Mouse (Mus musculus) lung, embryonic 14.5 days (tissue): Measurements from ENCODE around the gene Inka2. TPM values are rescaled to one million over a fixed set of nuclear protein-coding genes. Genes with fewer than 3 reads are reported as not detected.
A peak's percentile ranks its signal among the peaks of the same experiment; 100 is the strongest.

Source experiments
- ATAC-seq: fragments of 200-750 bp; cut with Nextera tagmentation; 2 replicates; pipeline ENCODE4 v1.8.0; 2017; ENCODE audit warnings: mild to moderate bottlenecking, moderate TSS enrichment, moderate library complexity; ENCODE audit not compliant: insufficient read depth
- DNase-seq: peaks from one replicate; pipeline ENCODE4 v3.0.0-alpha.2; 2015
- H3K27ac ChIP-seq: fragments of 300-500 bp; sonication (generic); 2 replicates; pipeline ENCODE4 v1.5.1; 2014; ENCODE audit warnings: low read depth, mild to moderate bottlenecking, moderate library complexity
- H3K27me3 ChIP-seq: fragments of 300-500 bp; sonication (generic); 2 replicates; pipeline ENCODE4 v1.6.1; 2014; ENCODE audit warnings: low read length, control low read depth; ENCODE audit not compliant: insufficient read depth
- H3K36me3 ChIP-seq: fragments of 300-500 bp; sonication (generic); 2 replicates; pipeline ENCODE4 v1.6.1; 2014; ENCODE audit warnings: control low read depth; ENCODE audit not compliant: insufficient read depth
- H3K4me1 ChIP-seq: fragments of 300-500 bp; sonication (generic); 2 replicates; pipeline ENCODE4 v1.6.1; 2014; ENCODE audit warnings: antibody characterized with exemption, control low read depth; ENCODE audit not compliant: insufficient read depth
- H3K4me2 ChIP-seq: fragments of 300-500 bp; sonication (generic); 2 replicates; pipeline ENCODE4 v1.6.1; 2014; ENCODE audit warnings: mild to moderate bottlenecking
- H3K4me3 ChIP-seq: fragments of 300-500 bp; sonication (generic); 2 replicates; pipeline ENCODE4 v1.5.1; 2014; ENCODE audit warnings: low read depth, low read length
- H3K9ac ChIP-seq: fragments of 300-500 bp; sonication (generic); 2 replicates; pipeline ENCODE4 v1.6.1; 2014
- H3K9me3 ChIP-seq: fragments of 300-500 bp; sonication (generic); 2 replicates; pipeline ENCODE4 v1.6.1; 2016; ENCODE audit warnings: low read depth, low read length, control low read depth
- CTCF ChIP-seq: IDR thresholded peaks from 2 replicates; pipeline ENCODE4 v1.5.1; 2016; ENCODE audit warnings: antibody characterized with exemption, low read depth
- WGBS: fragments of 180-500 bp; shearing (Covaris S2); extraction: QIAGEN DNeasy Blood & Tissue Kit; methylation state at CpG from one replicate; pipeline ENCODE4 v1.1.7; 2014; 5-methylcytosine and 5-hydroxymethylcytosine counted together
- polyA plus RNA-seq: library from polyadenylated mRNA; unstranded; fragments of >200 nt; fragmentation: Nextera tagmentation; extraction: Ambion mirVana; gene quantifications from 2 replicates; pipeline ENCODE4 v1.2.1, GENCODE M21; 2014

Inka2 gene
- polyA plus RNA-seq, 1 experiment from 2014 or later, result 1.2 TPM

GRCm38 (mm10) chr3:105706366-105707020, 2.1 kb downstream of the Inka2 start:
- Histone ChIP-seq H3K27ac (peak overlapping the region; percentile 69), H3K36me3 (no peaks in the 10 kb centered on the region), H3K27me3 (no peaks in the 10 kb centered on the region), H3K9ac (peak overlapping the region; percentile 15; the same call in 1 of the 2 replicates), H3K4me2 (peak overlapping the region; percentile 99), H3K9me3 (no peaks in the 10 kb centered on the region), H3K4me3 (peak overlapping the region; percentile 58), H3K4me1 (peaks cover 24% of the 10 kb centered on the region)
- no peak for TF ChIP-seq CTCF
- peak; percentile 11; the same call in 1 of the 2 replicates for ATAC-seq
- 38% methylated on average over 4 of the region's 4 CpGs for WGBS
- DNase-seq, result peak; percentile 88

- 19% methylated on average over 7 of the region's 7 CpGs for WGBS
- Histone ChIP-seq H3K27me3 (no peaks in the 10 kb centered on the region), H3K4me2 (peak overlapping the region; percentile 31), H3K27ac (peak overlapping the region; percentile 10; the same call in 1 of the 2 replicates), H3K9me3 (no peaks in the 10 kb centered on the region), H3K36me3 (no peaks in the 10 kb centered on the region), H3K4me3 (no peak overlapping the region), H3K4me1 (peaks cover 21% of the 10 kb centered on the region), H3K9ac (no peak overlapping the region)
- no peak for TF ChIP-seq CTCF
- DNase-seq (peak; percentile 65), ATAC-seq (peak; percentile 8; the same call in 1 of the 2 replicates)
Measured at GRCm38 (mm10) chr3:105707590-105707989, 3.2 kb downstream of the Inka2 start.

DNA sequence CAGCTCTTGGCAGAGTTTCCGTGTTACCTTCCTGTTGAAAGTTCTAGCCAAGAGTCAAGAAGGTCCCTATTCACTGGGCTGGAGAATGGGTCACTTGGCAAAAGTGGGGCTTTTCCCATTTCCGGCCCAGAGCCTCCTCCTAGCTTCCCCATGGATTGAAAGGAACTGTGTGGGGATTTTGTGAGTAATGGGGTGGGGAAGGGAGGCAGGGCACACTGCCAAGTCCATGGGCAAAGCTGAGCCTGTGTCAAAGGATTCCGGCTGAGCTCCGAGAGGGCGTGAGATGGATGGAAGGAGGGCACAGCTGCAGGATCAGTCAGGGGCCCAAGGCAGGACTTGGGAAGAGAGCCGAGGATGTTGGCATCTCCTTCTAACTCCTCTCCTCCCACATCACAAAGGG, 5.8 kb downstream of the Inka2 start:
- no peak for TF ChIP-seq CTCF
- Histone ChIP-seq H3K4me2 (no peak overlapping the region), H3K9me3 (no peaks in the 10 kb centered on the region), H3K27me3 (no peaks in the 10 kb centered on the region), H3K4me1 (peaks cover 24% of the 10 kb centered on the region), H3K9ac (no peak overlapping the region), H3K4me3 (no peak overlapping the region), H3K27ac (0 out of 2 replicates have a peak overlapping the region, but pooled peaks have one; percentile 43), H3K36me3 (no peaks in the 10 kb centered on the region)
- 33% methylated on average over 6 of the region's 6 CpGs for WGBS
- ATAC-seq (peak; percentile 21), DNase-seq (peak; percentile 75)

DNA sequence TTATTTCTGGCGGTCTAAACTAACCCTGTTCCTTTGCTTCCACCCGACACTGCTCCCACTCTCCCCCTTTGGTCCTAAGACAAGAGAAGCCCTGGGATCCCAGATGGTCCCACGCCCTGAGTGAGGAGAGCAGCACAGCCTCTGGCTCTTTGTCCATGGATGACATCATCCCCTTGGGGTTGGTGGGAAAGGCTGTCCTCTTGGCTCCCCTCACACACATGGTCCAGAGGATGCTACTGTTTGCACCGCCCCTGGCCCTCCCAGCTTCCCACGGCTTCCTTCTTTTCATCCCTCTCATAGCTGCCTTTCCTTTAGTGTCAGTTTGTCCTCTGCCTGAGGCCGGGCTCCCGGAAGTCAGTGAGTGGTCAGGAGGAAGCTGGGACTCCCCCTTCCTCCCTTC, 7.3 kb downstream of the Inka2 start:
- H3K4me1 ChIP-seq, result peaks cover 15% of the 10 kb centered on the region
- H3K36me3 ChIP-seq, result 0 out of 2 replicates have a peak, but pooled peaks cover 4% of the 10 kb centered on the region
- no peaks in the 10 kb centered on the region for H3K27me3 ChIP-seq
- WGBS, result 63% methylated on average over 7 of the region's 7 CpGs
- DNase-seq, result no peak
- no peak; the same call in 1 of the 2 replicates for ATAC-seq
- TF ChIP-seq CTCF, result no peak
- no peaks in the 10 kb centered on the region for H3K9me3 ChIP-seq
- no peak overlapping the region for H3K4me3 ChIP-seq
- H3K27ac ChIP-seq, result no peak overlapping the region
- H3K9ac ChIP-seq, result no peak overlapping the region
- no peak overlapping the region for H3K4me2 ChIP-seq

DNA sequence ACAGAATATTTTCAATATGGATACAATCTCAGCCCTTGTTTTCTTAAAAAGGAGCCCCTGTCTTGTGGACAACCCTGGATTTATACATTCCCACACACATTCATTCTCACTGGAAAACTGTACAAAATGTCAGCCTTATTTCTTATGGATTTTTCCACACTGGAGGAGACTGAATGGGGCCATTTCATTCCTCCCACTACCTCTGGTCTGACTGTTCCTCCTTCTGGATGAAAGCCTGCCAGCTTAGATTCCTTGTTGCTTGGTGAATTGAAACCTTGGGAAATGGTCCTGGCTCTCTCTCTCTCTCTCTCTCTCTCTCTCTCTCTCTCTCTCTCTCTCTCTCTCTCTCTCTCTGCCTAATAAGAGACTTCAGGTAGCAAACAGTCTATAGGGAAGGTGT, 8.4 kb downstream of the Inka2 start:
- H3K36me3 ChIP-seq, result 0 out of 2 replicates have a peak, but pooled peaks cover 4% of the 10 kb centered on the region
- H3K27ac ChIP-seq, result no peak overlapping the region
- no peak for ATAC-seq

DNA sequence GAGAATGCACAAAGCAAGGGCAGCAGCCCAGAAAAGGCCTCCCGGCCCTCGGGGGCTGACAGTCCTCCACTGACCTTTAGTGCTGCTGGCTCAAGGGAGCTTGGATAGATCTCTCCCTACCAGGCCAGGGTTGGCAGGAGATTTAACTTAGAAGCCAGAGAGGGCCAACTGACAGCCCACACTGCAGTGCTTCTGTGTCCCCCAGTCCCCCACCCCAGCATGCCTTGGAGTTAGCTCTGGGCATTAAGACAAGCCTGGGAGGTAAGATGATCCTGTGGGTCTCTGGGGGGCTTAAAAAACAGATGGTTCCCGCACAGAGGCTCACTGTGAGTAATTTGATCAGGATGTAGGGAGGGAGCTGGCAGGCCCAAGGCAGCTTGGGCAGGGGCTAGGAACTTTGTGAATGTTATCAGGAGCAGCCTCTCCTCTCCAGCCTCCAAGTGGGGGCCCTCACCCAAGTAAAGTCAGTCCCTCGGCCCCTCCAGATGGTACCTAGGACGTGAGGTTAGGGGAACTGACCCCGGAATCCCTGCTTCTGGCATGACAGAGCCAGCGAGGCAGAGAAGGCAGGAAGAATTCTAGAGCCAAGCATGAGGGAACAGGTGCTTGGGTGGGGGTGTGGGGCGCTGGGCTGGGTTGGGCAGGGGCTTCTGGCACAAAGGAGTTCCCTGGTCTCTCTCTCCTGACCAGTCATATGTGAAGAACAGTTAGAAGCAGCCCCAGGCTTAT, 9.9 kb downstream of the Inka2 start:
- H3K4me1 ChIP-seq, result peaks cover 15% of the 10 kb centered on the region
- WGBS, result 25% methylated on average over 8 of the region's 8 CpGs
- DNase-seq, result no peak
- 0 out of 2 replicates have a peak, but pooled peaks cover 4% of the 10 kb centered on the region for H3K36me3 ChIP-seq
- ATAC-seq, result no peak
- no peak for TF ChIP-seq CTCF
- no peak overlapping the region for H3K27ac ChIP-seq
- H3K27me3 ChIP-seq, result no peaks in the 10 kb centered on the region
- no peak overlapping the region for H3K4me2 ChIP-seq
- no peak overlapping the region for H3K9ac ChIP-seq
- no peaks in the 10 kb centered on the region for H3K9me3 ChIP-seq
- no peak overlapping the region for H3K4me3 ChIP-seq

More for the DNA sequence above, 8.4 kb downstream of the Inka2 start:
- no peak for TF ChIP-seq CTCF
- no peaks in the 10 kb centered on the region for H3K27me3 ChIP-seq
- H3K4me1 ChIP-seq, result peaks cover 15% of the 10 kb centered on the region
- no peaks in the 10 kb centered on the region for H3K9me3 ChIP-seq
- H3K4me3 ChIP-seq, result no peak overlapping the region
- no peak overlapping the region for H3K9ac ChIP-seq
- DNase-seq, result no peak
- H3K4me2 ChIP-seq, result no peak overlapping the region

- Histone ChIP-seq H3K27me3 (no peaks in the 10 kb centered on the region), H3K4me2 (no peak overlapping the region), H3K36me3 (0 out of 2 replicates have a peak, but pooled peaks cover 4% of the 10 kb centered on the region), H3K4me1 (peaks cover 15% of the 10 kb centered on the region), H3K27ac (no peak overlapping the region), H3K9ac (no peak overlapping the region), H3K4me3 (no peak overlapping the region), H3K9me3 (no peaks in the 10 kb centered on the region)
- TF ChIP-seq CTCF, result no peak
- DNase-seq (no peak), ATAC-seq (no peak)
Measured at GRCm38 (mm10) chr3:105714820-105715167, 10.4 kb downstream of the Inka2 start.
